Mouse (Mus musculus) liver, embryonic 16.5 days (tissue): ENCODE measurements around the gene Tlnrd1. TPM values are rescaled to one million over a fixed set of nuclear protein-coding genes. Genes with fewer than 3 reads are reported as not detected.
A peak's percentile ranks its signal among the peaks of the same experiment; 100 is the strongest.

Experiments
- ATAC-seq: fragments of 200-750 bp; cut with Nextera tagmentation; 2 replicates; pipeline ENCODE4 v1.8.0; 2017; ENCODE audit warnings: low read depth, mild to moderate bottlenecking, moderate number of reproducible peaks, moderate library complexity
- H3K27ac ChIP-seq: fragments of 300-500 bp; sonication (generic); 2 replicates; pipeline ENCODE4 v1.5.1; 2014; ENCODE audit warnings: mild to moderate bottlenecking, low read length
- H3K27me3 ChIP-seq: fragments of 300-500 bp; sonication (generic); 2 replicates; pipeline ENCODE4 v1.6.1; 2014; ENCODE audit warnings: low read depth, low read length, mixed read lengths; ENCODE audit not compliant: control insufficient read depth, insufficient read depth
- H3K36me3 ChIP-seq: fragments of 300-500 bp; sonication (generic); 2 replicates; pipeline ENCODE4 v1.6.1; 2014; ENCODE audit warnings: mild to moderate bottlenecking; ENCODE audit not compliant: control insufficient read depth, insufficient read depth
- H3K4me1 ChIP-seq: fragments of 300-500 bp; sonication (generic); 2 replicates; pipeline ENCODE4 v1.6.1; 2014; ENCODE audit warnings: low read depth, low read length, mixed read lengths; ENCODE audit not compliant: control insufficient read depth
- H3K4me2 ChIP-seq: fragments of 300-500 bp; sonication (generic); 2 replicates; pipeline ENCODE4 v1.6.1; 2014; ENCODE audit warnings: low read depth, low read length, mixed read lengths
- H3K4me3 ChIP-seq: fragments of 300-500 bp; sonication (generic); 2 replicates; pipeline ENCODE4 v1.5.1; 2014; ENCODE audit warnings: low read depth, mild to moderate bottlenecking, low read length
- H3K9ac ChIP-seq: fragments of 300-500 bp; sonication (generic); 2 replicates; pipeline ENCODE4 v1.6.1; 2014; ENCODE audit warnings: low read depth, low read length
- H3K9me3 ChIP-seq: fragments of 300-500 bp; sonication (generic); replicated peaks from 2 replicates; pipeline ENCODE4 v1.6.1; 2016; ENCODE audit warnings: low read length; ENCODE audit not compliant: control insufficient read depth
- WGBS: fragments of 180-500 bp; shearing (Covaris S2); extraction: QIAGEN DNeasy Blood & Tissue Kit; methylation state at CpG from one replicate; pipeline ENCODE4 v1.1.7; 2014; ENCODE audit not compliant: insufficient replicate concordance; 5-methylcytosine and 5-hydroxymethylcytosine counted together
- polyA plus RNA-seq: library from polyadenylated mRNA; unstranded; fragments of >200 nt; fragmentation: Nextera tagmentation; extraction: Ambion mirVana; gene quantifications from 2 replicates; pipeline ENCODE4 v1.2.1, GENCODE M21; 2015

The Tlnrd1 gene
- polyA plus RNA-seq, 1 experiment from 2014 or later = 7.2 TPM

DNA sequence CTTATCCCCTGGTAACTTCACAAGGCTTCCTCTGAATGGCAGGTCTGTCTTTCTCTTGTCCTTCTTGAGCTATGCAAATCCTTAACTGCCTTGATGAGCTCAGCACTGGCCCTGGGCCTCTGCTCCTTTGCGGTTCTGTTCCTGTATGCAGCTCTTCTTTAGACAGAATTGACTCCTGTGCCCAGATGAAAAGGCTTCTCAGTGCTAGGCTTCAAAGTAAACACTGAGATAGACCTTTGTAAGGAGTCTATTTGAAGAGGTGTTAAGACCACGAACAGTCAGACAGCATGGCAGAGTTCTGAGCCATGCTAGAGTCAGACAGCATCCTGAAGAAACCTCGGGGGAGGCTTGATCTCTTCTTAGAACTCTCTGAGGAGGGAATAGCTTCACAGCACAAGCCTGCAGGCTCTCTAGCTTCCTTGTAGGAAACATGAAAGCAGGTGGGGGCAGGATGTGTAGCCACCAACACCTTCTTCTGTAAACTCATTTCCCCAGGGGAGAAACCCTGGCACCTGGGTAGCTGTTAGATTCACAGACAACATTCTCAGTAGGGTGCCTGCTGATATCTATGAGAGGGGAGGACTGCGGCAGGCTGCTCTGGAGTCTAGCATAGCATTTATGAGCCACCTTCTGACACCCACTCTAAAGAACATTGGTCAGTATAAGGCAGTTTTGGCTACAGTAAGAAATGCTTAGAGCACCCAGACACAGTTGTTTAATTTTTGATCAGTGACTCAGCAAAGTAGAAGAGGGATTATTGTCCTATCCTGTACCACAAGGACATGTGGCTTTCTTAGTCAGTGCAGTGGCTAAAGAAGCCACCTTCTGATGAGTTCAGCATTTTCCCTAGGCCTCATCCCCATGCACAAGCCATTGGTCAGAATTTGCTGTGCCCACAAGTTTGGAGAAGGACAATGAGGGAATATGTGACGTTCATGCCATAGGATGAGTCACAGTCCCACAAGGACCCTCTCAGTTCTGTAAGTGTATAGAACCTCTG lies 31.4 kb downstream of the Tlnrd1 start:
- H3K4me1 ChIP-seq = no peaks in the 10 kb centered on the region
- H3K4me2 ChIP-seq = no peak overlapping the region
- H3K4me3 ChIP-seq = no peak overlapping the region
- H3K36me3 ChIP-seq = no peaks in the 10 kb centered on the region
- no peak for ATAC-seq
- WGBS = 45% methylated on average over 5 of the region's 5 CpGs
- H3K9ac ChIP-seq = no peak overlapping the region
- no peaks in the 10 kb centered on the region for H3K27me3 ChIP-seq
- no peak overlapping the region for H3K27ac ChIP-seq
- no peaks in the 10 kb centered on the region for H3K9me3 ChIP-seq

- no peak overlapping the region for H3K27ac ChIP-seq
- peak; percentile 43 for ATAC-seq
- no peaks in the 10 kb centered on the region for H3K9me3 ChIP-seq
- WGBS = 52% methylated on average over 5 of the region's 5 CpGs
- H3K36me3 ChIP-seq = no peaks in the 10 kb centered on the region
- no peak overlapping the region for H3K9ac ChIP-seq
- H3K4me3 ChIP-seq = no peak overlapping the region
- H3K27me3 ChIP-seq = no peaks in the 10 kb centered on the region
- H3K4me1 ChIP-seq = no peaks in the 10 kb centered on the region
- H3K4me2 ChIP-seq = no peak overlapping the region
These were observed 32.3 kb downstream of the Tlnrd1 start for GRCm38 (mm10) chr7:83851569-83852380.

GRCm38 (mm10) chr7:83847187-83848075 lies 36.7 kb downstream of the Tlnrd1 start:
- no peaks in the 10 kb centered on the region for H3K36me3 ChIP-seq
- no peak overlapping the region for H3K27ac ChIP-seq
- H3K4me2 ChIP-seq = no peak overlapping the region
- 33% methylated on average over 5 of the region's 5 CpGs for WGBS
- H3K4me3 ChIP-seq = no peak overlapping the region
- no peaks in the 10 kb centered on the region for H3K9me3 ChIP-seq
- no peaks in the 10 kb centered on the region for H3K4me1 ChIP-seq
- no peaks in the 10 kb centered on the region for H3K27me3 ChIP-seq
- peak; percentile 68 for ATAC-seq
- no peak overlapping the region for H3K9ac ChIP-seq

DNA sequence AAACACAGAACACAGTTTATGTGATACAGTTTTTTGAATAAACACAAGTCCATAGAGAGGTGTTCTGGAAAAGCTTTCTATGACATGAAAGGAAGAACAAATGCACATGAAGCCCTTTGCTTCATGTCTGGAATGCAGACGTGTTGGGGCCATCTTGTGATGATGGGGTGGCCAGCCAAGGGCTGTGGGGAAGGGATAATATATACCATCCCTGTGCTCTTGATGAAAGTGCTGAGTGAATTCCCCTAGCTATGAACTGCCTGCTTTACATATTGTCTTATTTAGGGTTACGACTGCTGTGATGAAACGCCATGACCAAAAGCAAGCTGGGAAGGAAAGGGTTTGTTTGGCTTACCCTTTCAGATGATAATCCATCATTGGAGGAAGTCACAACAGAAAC lies 39.3 kb downstream of the Tlnrd1 start:
- H3K9me3 ChIP-seq = no peaks in the 10 kb centered on the region
- 67% methylated on average over 3 of the region's 3 CpGs for WGBS
- ATAC-seq = no peak
- H3K27me3 ChIP-seq = no peaks in the 10 kb centered on the region
- no peaks in the 10 kb centered on the region for H3K36me3 ChIP-seq
- H3K4me2 ChIP-seq = no peak overlapping the region
- no peak overlapping the region for H3K9ac ChIP-seq
- no peaks in the 10 kb centered on the region for H3K4me1 ChIP-seq
- H3K4me3 ChIP-seq = no peak overlapping the region
- H3K27ac ChIP-seq = no peak overlapping the region

DNA sequence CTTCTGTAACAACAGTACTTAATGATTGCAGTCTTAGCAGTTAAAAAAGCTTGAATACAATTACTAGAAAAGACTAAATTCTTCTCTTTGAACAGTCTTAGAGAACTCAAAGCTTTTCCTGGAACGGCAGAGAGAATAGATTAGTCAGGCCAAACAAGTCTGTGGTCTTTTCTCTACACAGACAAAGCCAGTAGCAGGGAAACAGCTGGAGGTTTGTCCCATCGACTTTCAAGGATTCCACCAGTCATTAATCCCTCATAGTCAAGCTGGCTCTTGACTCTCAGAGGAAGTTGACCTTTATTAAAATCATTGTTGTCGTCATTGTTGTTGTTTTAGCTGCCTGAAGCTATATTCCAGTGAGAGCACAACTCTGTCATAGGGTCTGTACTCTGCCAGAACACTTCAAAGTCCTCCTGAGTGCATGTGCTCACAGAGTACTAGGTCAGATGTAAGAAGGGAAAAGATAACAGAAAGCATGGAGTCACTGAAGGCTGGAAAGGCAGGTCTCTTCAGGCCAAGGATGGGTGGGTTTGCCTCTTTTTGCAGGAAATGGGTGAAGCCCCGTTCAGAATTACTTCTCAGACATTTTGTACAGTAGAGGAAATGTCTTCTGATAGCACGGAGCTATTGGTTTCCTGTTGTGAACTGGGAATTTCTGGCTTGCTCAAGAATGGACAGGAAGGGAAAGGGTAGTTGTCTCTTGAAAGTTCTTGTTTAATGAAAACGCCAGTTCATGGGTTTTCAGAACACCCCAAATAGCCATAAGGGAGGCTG lies 41.4 kb downstream of the Tlnrd1 start:
- Histone ChIP-seq H3K4me1 (no peaks in the 10 kb centered on the region), H3K36me3 (no peaks in the 10 kb centered on the region), H3K9me3 (no peaks in the 10 kb centered on the region), H3K27ac (no peak overlapping the region), H3K4me2 (no peak overlapping the region), H3K4me3 (no peak overlapping the region), H3K9ac (no peak overlapping the region), H3K27me3 (no peaks in the 10 kb centered on the region)
- ATAC-seq = peak; percentile 24; the same call in 1 of the 2 replicates
- WGBS = 25% methylated on average over 6 of the region's 6 CpGs

DNA sequence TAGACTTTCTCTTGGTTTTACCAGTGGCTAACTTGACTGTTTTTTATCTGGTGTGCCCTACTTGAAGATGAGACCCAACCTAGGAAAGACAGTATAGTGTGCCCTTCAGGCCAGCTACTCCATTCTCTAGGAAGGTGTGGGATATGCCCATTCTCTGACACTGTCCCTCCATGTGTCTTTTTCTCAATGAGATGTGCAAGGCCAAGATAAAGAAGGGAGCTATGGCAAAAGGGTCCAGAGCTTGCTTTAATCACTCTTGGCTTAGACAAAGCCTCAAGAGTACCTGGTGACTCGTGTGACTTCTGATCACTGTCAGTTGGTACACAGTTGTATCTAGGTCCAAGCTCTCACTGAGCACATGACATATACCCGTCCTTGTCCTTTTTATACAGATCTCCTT lies 44.0 kb downstream of the Tlnrd1 start:
- H3K27ac ChIP-seq = no peak overlapping the region
- no peak overlapping the region for H3K9ac ChIP-seq
- H3K36me3 ChIP-seq = no peaks in the 10 kb centered on the region
- no peak overlapping the region for H3K4me2 ChIP-seq
- no peaks in the 10 kb centered on the region for H3K9me3 ChIP-seq
- no peaks in the 10 kb centered on the region for H3K4me1 ChIP-seq
- H3K27me3 ChIP-seq = no peaks in the 10 kb centered on the region
- ATAC-seq = no peak
- WGBS = 53% methylated on average over 2 of the region's 2 CpGs
- H3K4me3 ChIP-seq = no peak overlapping the region

DNA sequence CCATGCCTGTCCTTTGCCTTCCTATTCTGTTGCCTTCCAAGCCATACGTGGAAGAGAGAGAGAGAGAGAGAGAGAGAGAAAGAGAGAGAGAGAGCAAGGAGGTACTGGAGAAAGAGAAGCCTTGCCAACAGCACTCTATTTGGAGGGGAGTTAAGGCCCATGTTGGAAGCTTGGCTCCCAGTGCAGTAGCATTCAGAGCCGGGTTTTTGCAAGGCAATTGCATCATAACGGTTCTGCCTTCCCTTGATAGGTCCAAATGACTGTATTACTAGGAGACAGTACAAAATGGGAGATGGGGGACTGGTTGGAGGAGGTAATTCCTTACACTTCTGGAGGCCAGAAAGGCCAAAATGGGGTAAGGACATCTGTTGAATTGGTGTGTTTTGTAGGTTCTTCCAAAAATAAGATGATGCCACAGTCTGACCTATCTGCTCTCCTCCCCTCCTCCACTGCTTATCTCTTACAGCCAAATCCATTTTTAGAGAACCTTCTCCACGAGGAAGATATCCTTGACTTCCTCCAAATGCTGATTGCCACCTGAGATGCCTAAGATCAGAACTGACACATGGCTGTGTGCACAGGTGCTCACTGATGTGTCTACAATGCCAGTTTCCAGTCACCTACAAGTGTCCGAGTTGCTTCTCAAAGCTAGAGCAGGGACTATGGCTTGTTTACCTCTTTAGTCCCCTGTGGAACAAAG lies 45.4 kb downstream of the Tlnrd1 start:
- Histone ChIP-seq H3K27ac (no peak overlapping the region), H3K9me3 (no peaks in the 10 kb centered on the region), H3K36me3 (no peaks in the 10 kb centered on the region), H3K4me3 (no peak overlapping the region), H3K4me1 (no peaks in the 10 kb centered on the region), H3K4me2 (no peak overlapping the region), H3K9ac (no peak overlapping the region), H3K27me3 (no peaks in the 10 kb centered on the region)
- ATAC-seq = no peak
- 41% methylated on average over 5 of the region's 5 CpGs for WGBS
